Mouse (Mus musculus): Measurements from ENCODE around the gene Lcor. TPM values are rescaled to one million over a fixed set of nuclear protein-coding genes. Genes with fewer than 3 reads are reported as not detected.

The Lcor gene
- total RNA-seq (2023; ENCODE audit: inconsistent age), result 33.3 to 38.0 TPM (median 35.6 TPM) in 4 replicates

GRCm38 (mm10) chr19:41482190-41482908, at the start of gene Lcor:
Lcor (plus strand) TSS chr19:41482637.

GRCm38 (mm10) chr19:41581706-41582420, 99.4 kb downstream of the Lcor start, which contains the start of gene Gm340:
Gm340 (plus strand) TSS chr19:41582370.

Other genes starting within 250 kb of the Lcor start
- gene Tm9sf3, start 218.6 kb upstream of the Lcor start, total RNA-seq (2023; ENCODE audit: inconsistent age), result 91.0 to 103 TPM (median 94.4 TPM) in 4 replicates
- 306 to 331 TPM (median 322 TPM) in 4 replicates for gene Pik3ap1, start 97.5 kb upstream of the Lcor start, total RNA-seq (2023; ENCODE audit: inconsistent age)
- 31.6 to 39.0 TPM (median 36.5 TPM) in 4 replicates for gene Gm340, start 99.7 kb downstream of the Lcor start, total RNA-seq (2023; ENCODE audit: inconsistent age)